Mouse (Mus musculus): ENCODE results near the gene Sh3gl1. TPM values are rescaled to one million over a fixed set of nuclear protein-coding genes. Genes with fewer than 3 reads are reported as not detected.

Sh3gl1 gene
- polyA plus RNA-seq, 1 experiment = 69.5 TPM

- peak overlapping the region; percentile 21; the same call in 1 of the 2 replicates for H3K27ac ChIP-seq (ENCODE audit: insufficient read depth, low read length)
- TF ChIP-seq POLR2A (IDR thresholded peaks at IDR 0.05; ENCODE audit: borderline replicate concordance, insufficient read depth, low read length) (no peak), CTCF (IDR thresholded peaks at IDR 0.05; ENCODE audit: borderline replicate concordance, insufficient read depth, low read depth, low read length) (no peak)
- no peak for DNase-seq
- H3K4me3 ChIP-seq (replicated peaks; ENCODE audit: insufficient read depth, low read depth, low read length) = peak overlapping the region; percentile 50
- H3K27me3 ChIP-seq (ENCODE audit: control insufficient read depth, insufficient read depth, low read length) = no peaks in the 10 kb centered on the region
- WGBS = 30% methylated on average over 13 of the region's 13 CpGs
- H3K4me1 ChIP-seq (ENCODE audit: control insufficient read depth, insufficient read depth, low read length) = peaks cover 18% of the 10 kb centered on the region
These were observed 459 bp upstream of the Sh3gl1 start for GRCm38 (mm10) chr17:56036901-56037287.

GRCm38 (mm10) chr17:56035216-56035615 lies 1.2 kb downstream of the Sh3gl1 start:
- no peak for DNase-seq
- H3K4me3 ChIP-seq (replicated peaks; ENCODE audit: insufficient read depth, low read depth, low read length) = peak overlapping the region; percentile 14
- H3K27ac ChIP-seq (ENCODE audit: insufficient read depth, low read length) = no peak overlapping the region
- 74% methylated on average over 4 of the region's 4 CpGs for whole genome bisulfite sequencing
- H3K4me1 ChIP-seq (ENCODE audit: control insufficient read depth, insufficient read depth, low read length) = peaks cover 28% of the 10 kb centered on the region
- TF ChIP-seq POLR2A (IDR thresholded peaks at IDR 0.05; ENCODE audit: borderline replicate concordance, insufficient read depth, low read length) (no peak), CTCF (IDR thresholded peaks at IDR 0.05; ENCODE audit: borderline replicate concordance, insufficient read depth, low read depth, low read length) (no peak)
- no peaks in the 10 kb centered on the region for H3K27me3 ChIP-seq (ENCODE audit: control insufficient read depth, insufficient read depth, low read length)

GRCm38 (mm10) chr17:56034726-56035100 lies 1.7 kb downstream of the Sh3gl1 start:
- Histone ChIP-seq H3K27ac (ENCODE audit: insufficient read depth, low read length) (no peak overlapping the region), H3K4me1 (ENCODE audit: control insufficient read depth, insufficient read depth, low read length) (peaks cover 30% of the 10 kb centered on the region), H3K4me3 (replicated peaks; ENCODE audit: insufficient read depth, low read depth, low read length) (no peak overlapping the region), H3K27me3 (ENCODE audit: control insufficient read depth, insufficient read depth, low read length) (no peaks in the 10 kb centered on the region)
- DNase-seq = peak in 1 of 2 experiments; percentile 17
- TF ChIP-seq POLR2A (IDR thresholded peaks at IDR 0.05; ENCODE audit: borderline replicate concordance, insufficient read depth, low read length) (no peak), CTCF (IDR thresholded peaks at IDR 0.05; ENCODE audit: borderline replicate concordance, insufficient read depth, low read depth, low read length) (no peak)
- 81% methylated on average over 6 of the region's 6 CpGs for WGBS

DNA sequence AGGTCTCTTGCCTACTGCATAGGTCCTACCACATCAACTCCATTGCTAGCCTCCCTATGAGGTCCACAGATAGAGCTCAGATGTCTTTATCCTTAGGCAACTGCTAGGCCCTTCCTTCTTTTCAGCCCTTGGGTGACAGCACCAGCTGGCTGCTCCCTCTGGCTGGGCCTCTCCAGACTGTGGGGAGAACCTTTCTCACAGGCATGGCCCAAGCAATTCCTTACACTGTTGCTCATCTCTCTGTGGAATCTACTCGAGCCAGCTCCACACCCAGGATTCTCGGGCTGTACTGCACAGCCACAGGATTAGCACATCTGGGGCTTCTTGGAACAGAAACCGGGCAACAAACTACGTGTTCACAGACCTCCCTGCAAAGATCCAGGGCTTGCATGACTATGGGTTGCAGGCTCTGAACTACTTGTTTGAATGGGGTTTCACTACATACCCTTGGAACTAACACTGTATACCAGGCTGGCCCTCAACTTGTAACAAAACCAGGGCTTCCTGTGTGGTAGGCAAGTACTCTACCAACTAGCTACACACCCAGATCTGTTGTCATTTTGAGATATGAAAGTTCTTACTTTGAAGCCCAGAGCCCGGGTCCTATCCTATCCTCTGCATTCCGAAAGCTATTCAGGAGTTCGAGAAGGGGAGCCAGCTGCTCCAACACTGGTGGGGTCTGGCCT lies 2.3 kb downstream of the Sh3gl1 start:
- Histone ChIP-seq H3K4me3 (replicated peaks; ENCODE audit: insufficient read depth, low read depth, low read length) (no peak overlapping the region), H3K4me1 (ENCODE audit: control insufficient read depth, insufficient read depth, low read length) (peaks cover 35% of the 10 kb centered on the region), H3K27ac (ENCODE audit: insufficient read depth, low read length) (no peak overlapping the region), H3K27me3 (ENCODE audit: control insufficient read depth, insufficient read depth, low read length) (no peaks in the 10 kb centered on the region)
- no peak for DNase-seq
- 76% methylated on average over 7 of the region's 7 CpGs for WGBS
- TF ChIP-seq CTCF (IDR thresholded peaks at IDR 0.05; ENCODE audit: borderline replicate concordance, insufficient read depth, low read depth, low read length) (no peak), POLR2A (IDR thresholded peaks at IDR 0.05; ENCODE audit: borderline replicate concordance, insufficient read depth, low read length) (no peak)

DNA sequence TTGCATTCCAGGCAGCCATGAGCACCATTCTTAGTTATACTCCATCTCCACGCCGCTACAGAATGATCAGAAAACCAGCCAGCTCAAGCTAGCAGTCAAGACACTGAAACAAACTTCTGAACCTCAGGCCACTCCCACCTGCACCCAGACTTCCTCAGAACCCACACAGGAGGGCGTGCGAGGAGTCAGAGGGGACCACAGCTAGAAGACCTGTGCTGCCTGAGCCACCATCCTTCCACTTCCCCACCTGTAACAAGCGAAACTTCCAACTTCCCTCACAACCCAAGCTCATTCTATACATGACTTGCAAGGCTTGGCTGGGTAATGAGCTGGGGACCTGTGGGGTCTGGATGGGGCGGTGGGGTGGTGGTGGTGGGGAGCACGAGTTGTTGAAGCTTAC lies 3.6 kb downstream of the Sh3gl1 start:
- Histone ChIP-seq H3K4me1 (ENCODE audit: control insufficient read depth, insufficient read depth, low read length) (peaks cover 49% of the 10 kb centered on the region), H3K27ac (ENCODE audit: insufficient read depth, low read length) (no peak overlapping the region), H3K4me3 (replicated peaks; ENCODE audit: insufficient read depth, low read depth, low read length) (no peak overlapping the region), H3K27me3 (ENCODE audit: control insufficient read depth, insufficient read depth, low read length) (no peaks in the 10 kb centered on the region)
- WGBS = 74% methylated on average over 7 of the region's 7 CpGs
- DNase-seq = no peak
- no peak for TF ChIP-seq CTCF (IDR thresholded peaks at IDR 0.05; ENCODE audit: borderline replicate concordance, insufficient read depth, low read depth, low read length)
- no peak for TF ChIP-seq POLR2A (IDR thresholded peaks at IDR 0.05; ENCODE audit: borderline replicate concordance, insufficient read depth, low read length)

DNA sequence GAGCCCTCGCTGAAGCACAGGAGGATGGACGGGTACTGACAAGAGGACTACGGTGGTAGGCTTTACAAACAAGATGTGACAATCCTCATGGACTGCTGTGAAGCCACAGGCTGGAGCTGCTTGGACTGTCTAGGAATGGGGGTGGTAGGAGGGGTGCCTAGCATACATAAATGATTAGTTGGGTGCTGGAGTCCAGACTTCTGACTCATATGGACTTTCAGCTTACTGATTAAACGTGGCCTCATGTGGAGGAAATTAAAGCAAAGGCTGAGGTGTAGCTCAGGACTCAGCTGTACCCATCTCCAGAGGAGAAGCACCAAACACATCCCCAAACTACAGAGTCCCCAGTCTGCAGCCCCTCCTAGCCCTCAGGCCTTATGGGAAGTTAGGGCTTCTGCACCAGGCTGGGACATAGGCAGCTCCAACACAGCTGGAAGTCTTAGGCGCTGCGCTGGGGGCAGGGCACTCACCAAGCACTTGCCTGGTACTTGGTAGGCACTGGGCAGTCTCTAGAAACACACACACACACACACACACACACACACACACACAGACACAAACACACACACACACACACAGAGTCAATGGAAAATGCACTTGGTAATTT lies 4.2 kb downstream of the Sh3gl1 start:
- H3K4me1 ChIP-seq (ENCODE audit: control insufficient read depth, insufficient read depth, low read length) = peaks cover 55% of the 10 kb centered on the region
- no peak for TF ChIP-seq CTCF (IDR thresholded peaks at IDR 0.05; ENCODE audit: borderline replicate concordance, insufficient read depth, low read depth, low read length)
- no peak for TF ChIP-seq POLR2A (IDR thresholded peaks at IDR 0.05; ENCODE audit: borderline replicate concordance, insufficient read depth, low read length)
- 53% methylated on average over 6 of the region's 6 CpGs for WGBS
- H3K4me3 ChIP-seq (replicated peaks; ENCODE audit: insufficient read depth, low read depth, low read length) = no peak overlapping the region
- H3K27me3 ChIP-seq (ENCODE audit: control insufficient read depth, insufficient read depth, low read length) = no peaks in the 10 kb centered on the region
- no peak for DNase-seq
- H3K27ac ChIP-seq (ENCODE audit: insufficient read depth, low read length) = no peak overlapping the region

DNA sequence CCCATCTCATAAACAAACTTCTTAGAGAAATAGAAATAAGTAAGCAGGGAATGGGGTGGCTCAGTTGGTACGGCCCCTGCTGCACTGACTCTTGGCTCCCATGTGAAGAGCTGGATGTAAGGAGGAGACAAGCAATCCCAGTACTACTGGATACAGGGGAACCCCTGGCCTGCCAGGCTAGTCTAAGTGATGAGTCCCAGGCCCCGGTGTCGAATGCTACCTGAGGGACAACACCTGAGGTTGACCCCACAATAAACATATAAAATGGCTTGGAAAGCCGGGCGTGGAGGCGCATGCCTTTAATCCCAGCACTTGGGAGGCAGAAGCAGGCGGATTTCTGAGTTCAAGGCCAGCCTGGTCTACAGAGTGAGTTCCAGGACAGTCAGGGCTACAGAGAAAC lies 5.0 kb downstream of the Sh3gl1 start:
- Histone ChIP-seq H3K4me1 (ENCODE audit: control insufficient read depth, insufficient read depth, low read length) (peaks cover 63% of the 10 kb centered on the region), H3K27ac (ENCODE audit: insufficient read depth, low read length) (peak overlapping the region; percentile 56), H3K27me3 (ENCODE audit: control insufficient read depth, insufficient read depth, low read length) (no peaks in the 10 kb centered on the region), H3K4me3 (replicated peaks; ENCODE audit: insufficient read depth, low read depth, low read length) (no peak overlapping the region)
- no peak for TF ChIP-seq CTCF (IDR thresholded peaks at IDR 0.05; ENCODE audit: borderline replicate concordance, insufficient read depth, low read depth, low read length)
- no peak for TF ChIP-seq POLR2A (IDR thresholded peaks at IDR 0.05; ENCODE audit: borderline replicate concordance, insufficient read depth, low read length)
- 88% methylated on average over 7 of the region's 7 CpGs for WGBS
- peak in 1 of 2 experiments; percentile 29 for DNase-seq

GRCm38 (mm10) chr17:56030919-56031318 lies 5.5 kb downstream of the Sh3gl1 start:
- no peak for TF ChIP-seq POLR2A (IDR thresholded peaks at IDR 0.05; ENCODE audit: borderline replicate concordance, insufficient read depth, low read length)
- TF ChIP-seq CTCF (IDR thresholded peaks at IDR 0.05; ENCODE audit: borderline replicate concordance, insufficient read depth, low read depth, low read length) = no peak; the same call in 1 of the 2 replicates
- Histone ChIP-seq H3K27me3 (ENCODE audit: control insufficient read depth, insufficient read depth, low read length) (no peaks in the 10 kb centered on the region), H3K4me3 (replicated peaks; ENCODE audit: insufficient read depth, low read depth, low read length) (no peak overlapping the region), H3K4me1 (ENCODE audit: control insufficient read depth, insufficient read depth, low read length) (peaks cover 68% of the 10 kb centered on the region), H3K27ac (ENCODE audit: insufficient read depth, low read length) (peak overlapping the region; percentile 56)
- DNase-seq = peak in 1 of 2 experiments; percentile 45
- WGBS = 9% methylated on average over 5 of the region's 5 CpGs
